Mouse (Mus musculus) pancreas, adult 10 weeks (tissue): ENCODE measurements around the gene Gm10272. TPM values are rescaled to one million over a fixed set of nuclear protein-coding genes. Genes with fewer than 3 reads are reported as not detected.

Source experiments
- polyA plus RNA-seq: library from polyadenylated mRNA; stranded (reverse); fragments of 350-450 nt; fragmentation: Illumina TruSeq; extraction: RNeasy Lipid Tissue Mini Kit (QIAGEN cat#74804); gene quantifications from one replicate; pipeline ENCODE4 v1.2.3, GENCODE M21; 2015; ENCODE audit warnings: low read depth, low replicate concordance; ENCODE audit not compliant: insufficient read depth

The Gm10272 gene
- polyA plus RNA-seq = not detected

GRCm38 (mm10) chr10:77706326-77706725 lies at the start of gene Gm10272:
TSS of gene Gm10272 (plus strand) at chr10:77706626.

GRCm38 (mm10) chr10:77685895-77686664 lies 20.3 kb upstream of the Gm10272 start, which contains the start of gene Tspear:
TSS of gene Tspear (plus strand) at chr10:77686569.

GRCm38 (mm10) chr10:77690356-77690807 lies 16.0 kb upstream of the Gm10272 start, which contains the start of gene Gm19402:
TSS of gene Gm19402 (minus strand) at chr10:77690757.

GRCm38 (mm10) chr10:77697133-77697532 lies 9.3 kb upstream of the Gm10272 start, which contains the start of gene Gm9508:
TSS of gene Gm9508 (minus strand) at chr10:77697233.

GRCm38 (mm10) chr10:77711157-77711556 lies 4.7 kb downstream of the Gm10272 start, which contains the start of gene Gm10024:
TSS of gene Gm10024 (plus strand) at chr10:77711457.

GRCm38 (mm10) chr10:77715507-77715906 lies 9.1 kb downstream of the Gm10272 start, which contains the start of gene Gm10142:
TSS of gene Gm10142 (plus strand) at chr10:77715807.

GRCm38 (mm10) chr10:77720299-77720698 lies 13.9 kb downstream of the Gm10272 start, which contains the start of gene Krtap12-1:
TSS of gene Krtap12-1 (plus strand) at chr10:77720599.

GRCm38 (mm10) chr10:77726186-77726585 lies 19.8 kb downstream of the Gm10272 start, which contains the start of gene Gm10100:
TSS of gene Gm10100 (plus strand) at chr10:77726486.

GRCm38 (mm10) chr10:77741924-77742688 lies 35.7 kb downstream of the Gm10272 start, which contains the start of gene Gm18596:
TSS of gene Gm18596 (minus strand) at chr10:77742638.

GRCm38 (mm10) chr10:77751254-77751653 lies 44.8 kb downstream of the Gm10272 start, which contains the start of gene Gm9736:
TSS of gene Gm9736 (minus strand) at chr10:77751354.

Other genes with a start within 250 kb of the Gm10272 start
- 5.0 TPM for gene Fam207a, start 190.8 kb upstream of the Gm10272 start, polyA plus RNA-seq
- 2.8 TPM for gene Itgb2, start 176.4 kb upstream of the Gm10272 start, polyA plus RNA-seq
- 43.2 TPM for gene Pttg1ip, start 124.9 kb upstream of the Gm10272 start, polyA plus RNA-seq
- gene Sumo3, start 100.5 kb upstream of the Gm10272 start, polyA plus RNA-seq = 25.0 TPM
- gene Gm49325, start 100.4 kb upstream of the Gm10272 start, polyA plus RNA-seq = not detected
- 14.4 TPM for gene Ube2g2, start 84.4 kb upstream of the Gm10272 start, polyA plus RNA-seq
- gene Tspear, start 20.1 kb upstream of the Gm10272 start, polyA plus RNA-seq = not detected
- gene Gm19402, start 15.9 kb upstream of the Gm10272 start, polyA plus RNA-seq = not detected
- gene Gm9508, start 9.4 kb upstream of the Gm10272 start, polyA plus RNA-seq = not detected
- not detected for gene Gm10024, start 4.8 kb downstream of the Gm10272 start, polyA plus RNA-seq
- not detected for gene Gm10142, start 9.2 kb downstream of the Gm10272 start, polyA plus RNA-seq
- not detected for gene Krtap12-1, start 14.0 kb downstream of the Gm10272 start, polyA plus RNA-seq
- gene Gm10100, start 19.9 kb downstream of the Gm10272 start, polyA plus RNA-seq = not detected
- gene Gm18596, start 36.0 kb downstream of the Gm10272 start, polyA plus RNA-seq = not detected
- not detected for gene Gm9736, start 44.7 kb downstream of the Gm10272 start, polyA plus RNA-seq
- gene Gm3233, start 53.1 kb downstream of the Gm10272 start, polyA plus RNA-seq = not detected
- gene Gm3238, start 64.7 kb downstream of the Gm10272 start, polyA plus RNA-seq = not detected
- not detected for gene Gm7138, start 70.3 kb downstream of the Gm10272 start, polyA plus RNA-seq
- not detected for gene Gm3250, start 75.9 kb downstream of the Gm10272 start, polyA plus RNA-seq
- not detected for gene Gm7137, start 81.6 kb downstream of the Gm10272 start, polyA plus RNA-seq
- not detected for gene Gm9639, start 88.5 kb downstream of the Gm10272 start, polyA plus RNA-seq
- gene Gm19668, start 92.5 kb downstream of the Gm10272 start, polyA plus RNA-seq = not detected
- not detected for gene Gm9507, start 105.2 kb downstream of the Gm10272 start, polyA plus RNA-seq
- not detected for gene Gm2696, start 108.1 kb downstream of the Gm10272 start, polyA plus RNA-seq
- gene Krtap10-4, start 120.5 kb downstream of the Gm10272 start, polyA plus RNA-seq = not detected
- not detected for gene Krtap10-10, start 129.3 kb downstream of the Gm10272 start, polyA plus RNA-seq
- gene Gm36176, start 140.2 kb downstream of the Gm10272 start, polyA plus RNA-seq = not detected
- not detected for gene Gm10318, start 146.2 kb downstream of the Gm10272 start, polyA plus RNA-seq
- not detected for gene Gm3285, start 155.3 kb downstream of the Gm10272 start, polyA plus RNA-seq
- gene Lrrc3, start 195.9 kb downstream of the Gm10272 start, polyA plus RNA-seq = 0.48 TPM